Mouse (Mus musculus) adrenal gland, postnatal 4 days (tissue): Measurements from ENCODE around the gene Nr4a3. TPM values are rescaled to one million over a fixed set of nuclear protein-coding genes. Genes with fewer than 3 reads are reported as not detected.

Source experiments
- DNase-seq, 2 experiments: peaks; one replicate each; pipeline ENCODE4 v3.0.0; 2021 to 2022; ENCODE audit warnings: low spot score in 2 of 2, mixed read lengths in 2 of 2
- total RNA-seq, 2 experiments: library from RNA; stranded (reverse); gene quantifications; 2 replicates each; pipeline ENCODE4 v1.2.3; 2021

Gene Nr4a3
- total RNA-seq, 2 experiments from 2014 or later: 31.5 to 36.2 TPM

DNA sequence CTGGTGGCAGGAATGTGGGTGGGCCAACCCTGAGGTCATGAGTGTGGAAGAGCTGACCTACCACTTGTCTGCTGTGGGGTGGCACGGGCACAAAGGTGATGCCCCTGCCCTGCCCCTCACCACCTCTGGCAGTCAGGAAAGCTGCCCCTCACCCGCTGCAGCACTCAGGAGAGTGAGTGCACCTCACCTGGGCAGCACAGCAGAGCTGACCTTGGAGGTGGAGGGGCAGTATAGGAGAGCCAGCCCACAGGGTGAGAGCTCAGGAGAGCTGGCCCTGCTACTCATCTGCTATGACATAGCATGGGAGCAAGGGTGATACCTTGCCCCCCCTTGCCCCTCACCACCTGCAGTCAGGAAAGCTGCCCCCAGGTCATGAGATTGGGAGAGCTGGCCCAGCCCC is 57.0 kb downstream of the Nr4a3 start:
- no peak for DNase-seq

DNA sequence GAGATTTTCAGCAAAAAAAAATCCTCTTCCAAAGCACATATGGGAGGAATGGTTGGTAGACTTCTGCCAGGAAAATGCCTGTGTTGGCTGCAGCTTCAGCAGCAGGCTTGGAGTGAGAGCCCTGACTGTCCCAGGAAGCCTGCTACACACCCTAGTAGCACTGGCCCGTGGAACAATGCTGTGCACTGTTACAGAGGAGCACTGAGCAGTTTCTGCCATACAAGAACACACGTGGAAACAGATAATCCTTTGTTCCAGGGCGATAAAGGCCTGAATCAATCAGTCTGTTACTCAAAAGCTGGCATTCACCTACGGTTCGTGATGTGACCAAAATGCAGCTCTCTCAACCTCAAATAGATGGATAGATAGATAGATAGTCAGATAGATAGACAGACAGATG is 60.4 kb downstream of the Nr4a3 start:
- DNase-seq: no peak

DNA sequence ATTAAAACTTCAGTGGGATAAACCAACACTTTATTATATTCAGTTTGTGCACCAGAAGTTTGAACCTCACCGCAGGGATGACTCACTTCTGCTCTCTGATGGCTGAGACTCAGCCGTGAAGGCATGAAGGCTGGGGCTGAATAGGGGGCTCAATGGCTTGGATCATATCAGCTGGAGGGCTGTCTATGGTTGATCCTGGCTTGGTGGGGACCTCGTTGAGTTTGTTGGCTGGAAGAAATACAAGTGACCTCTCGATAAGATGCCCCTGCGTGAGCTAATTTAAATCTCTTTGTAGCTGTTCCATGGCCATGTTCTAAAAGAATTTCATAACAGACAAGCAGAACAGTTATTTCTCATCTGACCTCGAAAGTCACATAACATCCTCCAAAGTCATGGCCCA is 62.1 kb downstream of the Nr4a3 start:
- no peak for DNase-seq

DNA sequence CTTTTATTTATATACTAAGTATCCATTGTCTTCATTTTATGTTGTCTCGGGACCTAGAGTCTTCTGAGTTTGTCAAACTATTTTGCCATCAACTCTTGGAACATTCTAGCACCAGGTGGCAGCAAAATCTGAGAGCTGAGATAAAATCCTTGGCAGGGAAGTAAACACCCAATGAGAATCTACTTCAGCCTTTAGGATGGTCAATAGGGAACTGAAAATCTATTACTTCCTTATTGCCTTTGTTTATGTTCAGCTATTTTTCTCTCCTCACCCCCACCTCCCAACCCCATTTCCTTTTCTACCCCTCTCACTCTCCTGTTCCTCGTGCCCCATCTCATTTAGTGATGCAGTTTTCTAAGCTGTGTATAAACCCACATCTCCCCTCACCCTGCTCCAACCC is 63.6 kb downstream of the Nr4a3 start:
- DNase-seq: no peak

DNA sequence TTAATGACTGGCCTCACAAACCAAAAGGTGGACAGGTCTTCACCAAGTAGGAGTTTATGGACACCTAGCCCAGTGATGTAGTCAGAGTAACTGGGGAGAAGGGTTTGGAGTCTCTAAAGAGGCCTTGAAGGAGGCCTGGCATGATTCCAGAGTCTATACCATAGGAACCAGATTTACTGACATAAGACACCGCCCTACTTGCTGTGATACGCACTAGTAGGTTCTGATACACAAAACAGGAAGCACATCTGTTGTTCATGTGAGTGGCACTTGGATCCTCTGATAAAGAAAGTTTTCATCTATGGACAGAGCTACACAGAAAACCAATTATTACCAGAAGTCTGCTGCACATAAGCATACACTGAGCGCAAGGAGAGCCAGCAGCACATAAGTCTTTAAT is 65.4 kb downstream of the Nr4a3 start:
- no peak for DNase-seq

DNA sequence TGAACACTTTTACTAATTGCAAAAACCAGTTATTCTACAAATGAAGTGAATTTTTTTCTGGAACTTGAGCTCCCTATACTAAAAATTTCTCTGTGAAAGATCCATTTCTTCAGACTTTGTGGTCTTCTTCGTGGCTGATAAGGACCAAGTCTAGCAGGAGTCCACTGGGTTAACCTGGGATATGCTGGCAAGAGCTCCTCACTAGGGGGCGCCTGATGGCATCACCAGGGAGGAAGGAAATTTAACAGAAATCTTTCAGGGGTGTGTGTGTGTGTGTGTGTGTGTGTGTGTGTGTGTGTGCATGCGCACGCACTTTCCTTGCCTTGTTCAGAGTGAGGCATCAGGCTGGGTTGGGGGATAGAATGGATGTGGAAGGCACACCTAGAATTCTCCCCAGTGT is 71.2 kb downstream of the Nr4a3 start:
- no peak for DNase-seq

DNA sequence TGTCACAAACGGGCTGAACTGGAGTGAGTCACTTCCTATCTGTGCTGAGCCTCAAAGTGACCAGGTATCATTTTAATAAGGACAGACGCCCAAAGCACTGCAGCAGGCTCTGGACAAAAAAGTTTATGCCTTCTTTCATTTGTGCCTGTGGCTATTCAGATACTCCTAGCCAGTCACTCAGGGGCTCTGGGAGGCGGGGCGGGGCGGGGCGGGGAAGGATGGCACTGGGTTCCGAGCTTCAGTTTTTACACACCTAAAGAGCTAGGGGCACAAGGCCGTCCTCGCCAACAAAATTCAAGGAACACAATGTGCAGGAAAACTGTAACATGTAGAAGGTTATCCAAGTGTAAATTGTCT is 79.4 kb downstream of the Nr4a3 start:
- no peak for DNase-seq

DNA sequence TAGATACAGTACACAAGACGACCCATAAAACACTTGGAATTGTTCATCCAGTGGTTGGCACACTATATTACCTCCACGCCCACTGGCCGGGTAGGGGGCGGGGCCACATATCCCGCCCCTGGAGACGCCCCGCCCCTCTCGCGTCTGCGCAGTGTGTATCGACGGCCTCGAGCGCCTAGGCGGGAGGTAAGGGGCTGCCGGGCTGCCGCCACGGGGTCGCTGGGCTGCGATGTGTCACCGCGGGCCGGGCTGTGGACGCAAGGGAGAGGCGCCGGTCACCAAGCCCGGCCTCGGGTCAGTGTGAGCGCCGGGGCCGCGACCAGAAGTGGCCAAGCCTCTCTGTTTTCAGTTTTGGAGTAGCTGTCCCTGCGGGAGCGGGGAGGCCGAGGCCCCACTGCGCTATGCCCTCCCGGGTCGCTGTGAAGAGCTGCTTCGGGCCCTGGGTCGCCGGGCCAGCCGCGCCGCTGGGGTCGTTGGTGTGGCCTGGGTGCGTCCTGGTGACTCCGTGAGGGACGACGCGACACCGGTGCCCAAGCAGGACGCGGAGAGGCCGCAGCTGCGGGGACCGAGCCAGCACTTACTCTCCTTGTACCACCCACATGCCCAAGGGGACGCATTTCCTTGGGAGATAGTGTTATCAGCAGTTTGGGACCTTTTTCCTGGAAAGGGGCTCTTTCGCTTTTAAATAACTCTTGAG is 80.0 kb downstream of the Nr4a3 start, which contains the start of gene Stx17:
TSS of gene Stx17 (plus strand) at position 143 of the 697 bp plus-strand sequence.
- DNase-seq: peak; percentile 65 to 83

DNA sequence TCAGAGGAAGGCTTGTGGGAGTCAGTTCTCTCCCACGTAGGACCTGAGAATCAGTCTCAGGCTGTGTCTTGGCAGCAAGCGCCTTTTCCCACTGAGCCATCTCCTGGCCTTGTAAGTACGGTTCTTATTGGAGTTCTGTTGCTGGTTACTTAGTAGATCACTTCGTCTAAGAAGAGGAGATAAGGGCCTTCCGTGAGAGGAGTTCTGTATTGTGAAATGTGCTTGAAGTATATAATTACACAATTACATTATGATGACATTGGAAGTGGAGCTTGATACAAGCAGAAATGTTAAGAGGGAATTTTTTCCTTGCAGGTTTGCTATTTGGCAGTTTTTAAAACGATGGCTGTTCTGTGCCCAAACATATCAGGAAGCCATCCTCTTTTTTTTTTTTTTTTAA is 85.4 kb downstream of the Nr4a3 start:
- no peak for DNase-seq

DNA sequence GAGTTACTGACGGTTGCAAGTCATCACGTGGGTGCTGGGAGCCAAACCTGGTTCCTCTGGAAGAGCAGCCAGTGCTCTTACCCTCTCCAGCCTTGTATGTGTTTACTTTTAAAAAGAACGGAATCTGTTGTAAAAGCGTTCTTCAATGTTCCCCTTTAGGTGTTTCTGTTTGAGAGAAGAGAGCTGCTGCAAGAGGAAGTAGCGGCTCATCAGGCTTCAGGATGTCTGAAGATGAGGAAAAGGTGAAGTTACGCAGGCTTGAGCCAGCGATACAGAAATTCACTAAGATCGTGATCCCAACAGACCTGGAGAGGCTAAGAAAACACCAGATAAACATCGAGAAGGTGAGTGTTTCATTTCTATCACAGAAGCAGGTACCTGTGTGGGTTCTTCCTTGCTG is 86.7 kb downstream of the Nr4a3 start:
- no peak for DNase-seq

DNA sequence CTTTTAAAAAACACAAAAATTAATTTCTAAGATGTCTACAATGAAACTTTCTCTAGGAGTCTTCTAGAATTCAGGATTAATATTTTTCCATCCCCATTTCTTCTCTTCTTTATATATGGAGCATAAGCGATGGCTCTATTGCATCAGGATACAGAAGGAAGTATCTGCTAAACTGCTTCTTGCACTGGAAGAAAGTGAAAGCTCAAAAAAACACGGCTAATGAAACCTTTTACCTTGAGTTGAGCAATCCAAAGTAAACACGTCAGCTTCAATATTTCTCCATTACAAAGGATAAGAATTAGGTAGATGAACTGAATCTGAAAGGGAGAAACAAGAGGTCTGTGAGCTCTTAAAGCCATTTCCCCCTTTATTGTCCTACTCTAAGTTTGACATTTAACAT is 87.8 kb downstream of the Nr4a3 start:
- DNase-seq: no peak

Other genes with a start within 250 kb of the Nr4a3 start
- gene Stx17, start 79.8 kb downstream of the Nr4a3 start, total RNA-seq: 10 to 100 TPM; 75.0 to 89.9 TPM
- gene Erp44, start 234.4 kb downstream of the Nr4a3 start, total RNA-seq: 10 to 100 TPM; 52.5 to 56.2 TPM
- 10 to 100 TPM; 10.3 to 10.8 TPM for gene Invs, start 234.6 kb downstream of the Nr4a3 start, total RNA-seq